Mouse (Mus musculus) heart, adult 2 months (tissue): Measurements from ENCODE around the gene Lrrc4c. TPM values are rescaled to one million over a fixed set of nuclear protein-coding genes. Genes with fewer than 3 reads are reported as not detected.

ENCODE experiments used
- DNase-seq, 2 experiments: peaks; one replicate each; pipeline ENCODE4 v3.0.0; 2021
- H3K27ac ChIP-seq: fragments of 200-600 bp; 2 replicates; pipeline ENCODE4 v1.8.1; 2022
- H3K27me3 ChIP-seq: fragments of 200-500 bp; 2 replicates; pipeline ENCODE4 v1.6.1; 2012; ENCODE audit warnings: mild to moderate bottlenecking, low read length, inconsistent platforms, mixed read lengths; ENCODE audit not compliant: control insufficient read depth, insufficient read depth
- H3K36me3 ChIP-seq: fragments of 200-500 bp; 2 replicates; pipeline ENCODE4 v1.6.1; 2012; ENCODE audit warnings: low read length, inconsistent platforms; ENCODE audit not compliant: control insufficient read depth, insufficient read depth
- H3K4me1 ChIP-seq: fragments of 200-500 bp; 2 replicates; pipeline ENCODE4 v1.6.1; 2011; ENCODE audit warnings: low read length; ENCODE audit not compliant: control insufficient read depth, insufficient read depth
- H3K4me3 ChIP-seq: fragments of 200-600 bp; 2 replicates; pipeline ENCODE4 v1.8.1; 2022
- H3K79me2 ChIP-seq: fragments of 200-500 bp; replicated peaks from 2 replicates; pipeline ENCODE4 v1.6.1; 2012; ENCODE audit warnings: mild to moderate bottlenecking, inconsistent platforms, low read length, moderate library complexity, mixed read lengths; ENCODE audit not compliant: control insufficient read depth, insufficient read depth
- H3K9ac ChIP-seq: fragments of 200-500 bp; 2 replicates; pipeline ENCODE4 v1.6.1; 2012; ENCODE audit warnings: low read depth, mild to moderate bottlenecking, control low read depth, inconsistent platforms, low read length, mixed read lengths
- CTCF ChIP-seq: fragments of 200-600 bp; IDR thresholded peaks from 2 replicates; pipeline ENCODE4 v1.8.1; 2022; ENCODE audit warnings: antibody characterized with exemption, mild to moderate bottlenecking, moderate library complexity
- EP300 ChIP-seq: fragments of 200-500 bp; IDR thresholded peaks from 2 replicates; pipeline ENCODE4 v1.6.1; 2011; ENCODE audit warnings: low read depth, low read length, control low read depth; ENCODE audit not compliant: insufficient read depth
- POLR2A ChIP-seq: fragments of 200-500 bp; IDR thresholded peaks from 2 replicates; pipeline ENCODE4 v1.6.1; 2011; ENCODE audit warnings: mild to moderate bottlenecking, low read depth, low read length, control low read depth; ENCODE audit not compliant: insufficient read depth
- WGBS: fragments of 180-500 bp; shearing (Covaris S2); methylation state at CpG from one replicate; pipeline ENCODE4 v1.1.7; 2018; 5-methylcytosine and 5-hydroxymethylcytosine counted together
- intact Hi-C: fragments of 180-260 bp; cut with DNase I; formaldehyde crosslinking; loops from one replicate; pipeline ENCODE4 v1.15.1; 2025
- polyA plus RNA-seq: library from polyadenylated mRNA; depleted of rRNA; stranded (reverse); fragments of >200 nt; gene quantifications from 2 replicates; pipeline ENCODE4 v1.2.3, GENCODE M21; 2012
- total RNA-seq, 2 experiments: library from RNA; stranded (reverse); gene quantifications; 2 replicates each; pipeline ENCODE4 v1.2.3; 2021

The Lrrc4c gene
- total and polyA plus RNA-seq, 3 experiments: 0.20 to 0.39 (median 0.23) TPM

DNA sequence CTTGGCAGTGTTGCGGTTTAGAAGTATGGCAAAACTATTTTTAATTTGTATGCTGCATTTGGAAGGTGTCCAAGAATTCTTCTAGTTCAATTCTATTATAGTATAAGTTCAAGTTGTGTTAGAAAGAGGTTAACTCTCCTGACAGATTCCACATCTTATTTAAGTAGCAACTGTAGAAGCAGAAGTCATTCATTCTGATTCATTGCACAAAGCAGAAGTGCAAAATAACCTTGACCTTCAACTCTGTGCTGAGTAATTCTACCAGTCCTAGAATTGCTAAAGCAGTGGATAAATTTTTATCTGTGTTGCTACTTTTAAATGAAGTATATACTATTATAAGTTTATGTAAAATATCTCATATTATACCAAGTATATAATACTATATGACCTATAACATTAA, 916.1 kb downstream of the Lrrc4c start:
- Histone ChIP-seq H3K79me2 (no peaks in the 10 kb centered on the region), H3K27ac (peak overlapping the region; percentile 4; the same call in 1 of the 2 replicates), H3K36me3 (no peaks in the 10 kb centered on the region), H3K27me3 (no peaks in the 10 kb centered on the region), H3K9ac (no peak overlapping the region), H3K4me3 (no peak overlapping the region), H3K4me1 (no peaks in the 10 kb centered on the region)
- TF ChIP-seq EP300 (no peak), CTCF (no peak), POLR2A (no peak)
- WGBS: 37% methylated on average over 1 of the region's 1 CpGs
- no peak for DNase-seq
- intact Hi-C loops: no loop called here

DNA sequence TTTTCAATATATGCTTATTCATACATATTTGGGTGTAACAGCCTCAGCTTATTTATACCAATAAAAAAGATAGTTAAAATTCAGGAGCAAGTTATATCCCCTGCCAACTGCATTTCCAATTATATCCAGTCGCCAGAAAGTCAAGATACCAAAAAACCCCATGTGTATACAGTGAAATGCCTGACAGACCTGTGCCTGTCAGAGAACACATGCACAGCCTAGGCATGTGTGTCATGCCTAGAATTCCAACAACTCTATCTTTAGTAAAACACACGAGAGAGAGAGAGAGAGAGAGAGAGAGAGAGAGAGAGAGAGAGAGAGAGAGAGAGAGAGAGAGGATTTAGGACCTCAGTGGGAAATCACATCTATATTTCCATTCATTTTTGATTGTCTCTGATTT, 956.7 kb downstream of the Lrrc4c start:
- H3K4me1 ChIP-seq: no peaks in the 10 kb centered on the region
- H3K27me3 ChIP-seq: no peaks in the 10 kb centered on the region
- no peak overlapping the region for H3K27ac ChIP-seq
- WGBS: 22% methylated on average over 2 of the region's 2 CpGs
- no peak for TF ChIP-seq EP300
- TF ChIP-seq POLR2A: no peak
- no peaks in the 10 kb centered on the region for H3K36me3 ChIP-seq
- DNase-seq: no peak
- no peak overlapping the region for H3K9ac ChIP-seq
- no peaks in the 10 kb centered on the region for H3K79me2 ChIP-seq
- intact Hi-C loops: no loop called here
- no peak overlapping the region for H3K4me3 ChIP-seq

DNA sequence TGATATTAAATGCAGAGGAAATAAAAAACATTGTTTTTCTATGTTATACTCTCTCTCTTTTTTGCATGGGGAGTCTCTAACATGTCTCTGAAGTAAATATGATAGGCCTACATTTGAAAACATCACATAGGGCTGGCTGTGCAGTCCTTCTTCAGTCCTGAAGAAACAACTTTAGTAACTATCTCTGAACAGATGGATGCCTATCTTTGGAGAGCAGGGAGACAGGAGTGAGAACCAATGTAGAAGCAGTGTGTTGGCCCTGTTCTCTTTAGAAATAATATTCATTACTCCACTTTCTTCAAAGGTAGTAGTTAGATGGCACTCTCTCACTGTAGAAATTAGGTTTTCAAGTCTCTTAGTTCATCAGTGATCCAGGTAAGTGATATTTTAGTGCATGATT, 967.0 kb downstream of the Lrrc4c start:
- Histone ChIP-seq H3K4me1 (no peaks in the 10 kb centered on the region), H3K4me3 (no peak overlapping the region), H3K36me3 (no peaks in the 10 kb centered on the region), H3K27me3 (no peaks in the 10 kb centered on the region), H3K9ac (no peak overlapping the region), H3K79me2 (no peaks in the 10 kb centered on the region), H3K27ac (no peak overlapping the region)
- TF ChIP-seq EP300 (no peak), CTCF (no peak), POLR2A (no peak)
- DNase-seq: no peak
- intact Hi-C loops: no loop called here

DNA sequence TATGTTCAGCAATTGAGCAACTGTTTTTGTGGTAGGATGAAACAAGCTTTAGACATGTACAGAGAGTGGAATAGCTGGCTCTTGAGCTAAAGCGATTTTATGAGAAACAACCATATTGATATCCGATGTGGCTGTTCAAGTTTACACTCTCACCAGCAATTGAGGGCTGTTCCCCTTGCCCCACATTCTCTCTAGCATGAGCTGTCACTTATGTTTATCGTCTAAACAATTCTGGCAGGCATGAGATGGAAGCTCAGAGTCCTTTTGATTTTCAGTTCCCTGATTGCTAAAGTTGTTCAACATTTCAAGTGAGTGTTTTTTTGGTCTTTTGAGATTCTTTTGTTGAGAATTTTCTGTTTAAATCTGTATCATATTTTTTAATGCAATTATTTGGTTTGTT, 976.2 kb downstream of the Lrrc4c start:
- H3K4me1 ChIP-seq: no peaks in the 10 kb centered on the region

DNA sequence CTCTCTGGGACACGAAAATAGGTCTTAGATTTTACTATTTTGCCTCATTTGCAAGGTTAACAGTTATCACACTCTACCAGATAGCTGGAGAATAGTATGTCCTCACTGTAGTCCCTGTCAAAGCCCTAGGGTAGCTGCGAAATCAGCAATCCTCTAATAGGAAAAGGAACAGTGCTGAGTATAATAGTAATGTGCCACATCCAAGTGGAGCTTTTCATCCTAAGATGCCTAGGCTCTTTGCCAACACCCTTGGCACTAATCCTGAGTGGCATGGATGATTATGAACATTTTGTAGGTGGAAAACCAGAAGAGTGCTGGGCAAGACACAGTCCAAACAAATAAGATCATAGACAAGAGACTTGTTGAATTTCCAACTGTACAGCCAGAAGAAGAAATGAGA, 981.7 kb downstream of the Lrrc4c start:
- no peak for DNase-seq
- no peaks in the 10 kb centered on the region for H3K27me3 ChIP-seq
- H3K79me2 ChIP-seq: no peaks in the 10 kb centered on the region
- H3K4me1 ChIP-seq: no peaks in the 10 kb centered on the region
- no peak overlapping the region for H3K9ac ChIP-seq
- no peak overlapping the region for H3K27ac ChIP-seq
- H3K36me3 ChIP-seq: no peaks in the 10 kb centered on the region
- 42% methylated on average over 2 of the region's 2 CpGs for WGBS
- TF ChIP-seq POLR2A (no peak), EP300 (no peak), CTCF (no peak)
- H3K4me3 ChIP-seq: no peak overlapping the region
- intact Hi-C loops: no loop called here

More for the DNA sequence above, 976.2 kb downstream of the Lrrc4c start:
- TF ChIP-seq EP300 (no peak), CTCF (no peak)
- no peak overlapping the region for H3K4me3 ChIP-seq
- no peak overlapping the region for H3K9ac ChIP-seq
- H3K27ac ChIP-seq: no peak overlapping the region
- H3K36me3 ChIP-seq: no peaks in the 10 kb centered on the region
- H3K27me3 ChIP-seq: no peaks in the 10 kb centered on the region
- WGBS: 74% methylated on average over 3 of the region's 3 CpGs
- H3K79me2 ChIP-seq: no peaks in the 10 kb centered on the region
- intact Hi-C loops: no loop called here
- no peak for DNase-seq

DNA sequence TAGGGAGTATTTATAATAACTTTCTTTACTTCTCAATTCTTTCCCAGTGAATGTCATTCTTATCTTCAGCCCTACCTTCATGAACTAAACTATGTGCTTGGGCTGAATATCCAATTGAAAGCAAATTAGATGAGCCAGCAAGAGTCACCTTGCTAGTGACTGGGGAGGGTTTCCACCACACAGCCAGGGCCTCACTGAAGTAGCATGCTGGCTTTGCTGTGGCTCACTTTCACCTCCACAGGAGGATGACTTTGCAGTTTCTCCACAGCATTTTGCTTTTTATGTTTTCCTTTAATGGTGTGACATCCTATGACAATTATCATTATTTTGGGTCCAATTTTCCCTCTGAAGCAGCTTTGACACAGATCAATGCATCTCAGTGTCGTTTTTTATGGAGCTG, 1000.0 kb downstream of the Lrrc4c start:
- Histone ChIP-seq H3K27ac (no peak overlapping the region), H3K4me1 (no peaks in the 10 kb centered on the region), H3K27me3 (no peaks in the 10 kb centered on the region), H3K36me3 (no peaks in the 10 kb centered on the region), H3K79me2 (no peaks in the 10 kb centered on the region), H3K9ac (no peak overlapping the region), H3K4me3 (no peak overlapping the region)
- WGBS: 55% methylated on average over 1 of the region's 1 CpGs
- TF ChIP-seq CTCF (no peak), POLR2A (no peak), EP300 (no peak)
- intact Hi-C loops: no loop called here
- DNase-seq: no peak
